Mouse (Mus musculus) c-Kit-negative CD71-positive TER-119-positive erythroid progenitor cells, embryonic 14.5 days (primary cell): ENCODE measurements at regions not wholly inside any gene's neighbourhood (a gene's known extent, or its start where the extent isn't known, plus 50 kb on each side); places are given as distances from the start of the nearest gene placed in this dataset.

Experiments used
- DNase-seq: peaks from one replicate; pipeline ENCODE4 v3.0.0-alpha.2; 2013; ENCODE audit warnings: low read depth, low spot score

- no peak for DNase-seq
Measured at GRCm38 (mm10) chr2:170258367-170258766, 110.5 kb upstream of the Zfp217 start.

- no peak for DNase-seq
Measured at GRCm38 (mm10) chr2:170257671-170258235, 109.8 kb upstream of the Zfp217 start.

- DNase-seq = no peak
Measured at GRCm38 (mm10) chr2:170255997-170256396, 108.1 kb upstream of the Zfp217 start.

GRCm38 (mm10) chr2:170255533-170255932 is 107.6 kb upstream of the Zfp217 start:
- no peak for DNase-seq

GRCm38 (mm10) chr2:170253681-170254440 is 106.0 kb upstream of the Zfp217 start:
- no peak for DNase-seq

GRCm38 (mm10) chr2:170252255-170253034 is 104.5 kb upstream of the Zfp217 start:
- no peak for DNase-seq

DNA sequence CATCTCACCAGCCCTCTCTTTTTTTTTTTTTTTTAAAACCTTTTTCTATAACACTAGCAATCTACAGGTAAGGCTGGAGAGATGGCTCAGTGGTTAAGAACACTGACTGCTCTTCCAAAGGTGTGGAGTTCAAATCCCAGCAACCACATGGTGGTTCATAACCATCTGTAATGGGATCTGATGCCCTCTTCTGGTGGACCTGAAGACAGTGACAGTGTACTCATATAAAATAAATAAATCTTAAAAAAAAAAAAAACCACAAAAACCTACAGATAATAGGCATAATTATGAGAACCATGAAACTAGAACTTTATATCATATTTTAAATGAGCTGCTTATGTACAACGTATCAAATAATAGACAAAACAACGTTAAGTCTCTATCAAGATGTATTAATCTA is 102.8 kb upstream of the Zfp217 start:
- no peak for DNase-seq

DNA sequence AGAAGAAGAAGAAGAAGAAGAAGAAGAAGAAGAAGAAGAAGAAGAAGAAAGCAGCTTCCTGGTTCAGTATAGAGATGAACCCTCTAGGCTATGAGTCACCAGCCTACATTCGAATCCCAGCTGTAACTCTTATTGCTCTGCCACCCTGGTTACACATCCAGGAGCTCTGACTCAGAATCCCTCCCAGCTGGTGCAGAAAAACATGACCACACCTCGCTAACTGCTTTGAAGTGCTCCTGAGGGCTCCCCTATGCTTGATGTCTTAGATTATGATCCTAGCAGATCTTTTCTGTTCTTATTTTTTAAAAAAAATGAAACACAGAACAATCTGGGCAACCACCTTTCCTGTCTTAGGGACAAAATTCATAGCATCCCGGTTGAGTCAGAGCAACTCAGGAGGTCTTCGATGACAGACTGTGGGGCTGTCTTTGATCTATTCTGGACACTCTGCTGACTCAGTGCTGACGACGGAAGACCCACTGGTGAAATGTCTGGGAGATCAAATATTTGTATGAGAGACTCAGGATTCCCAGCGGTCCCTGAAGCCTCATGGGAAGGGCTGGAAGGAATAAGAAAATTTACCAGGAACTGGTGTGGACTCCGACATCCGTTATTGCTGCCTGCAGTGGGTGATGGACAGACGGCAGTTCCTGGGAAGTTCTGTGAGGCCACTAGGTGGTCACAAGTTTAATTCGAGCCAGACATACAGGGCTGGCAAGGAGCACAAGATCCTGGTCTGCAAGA is 100.0 kb upstream of the Zfp217 start:
- no peak for DNase-seq

GRCm38 (mm10) chr2:170245637-170246341 is 97.9 kb upstream of the Zfp217 start:
- no peak for DNase-seq

DNA sequence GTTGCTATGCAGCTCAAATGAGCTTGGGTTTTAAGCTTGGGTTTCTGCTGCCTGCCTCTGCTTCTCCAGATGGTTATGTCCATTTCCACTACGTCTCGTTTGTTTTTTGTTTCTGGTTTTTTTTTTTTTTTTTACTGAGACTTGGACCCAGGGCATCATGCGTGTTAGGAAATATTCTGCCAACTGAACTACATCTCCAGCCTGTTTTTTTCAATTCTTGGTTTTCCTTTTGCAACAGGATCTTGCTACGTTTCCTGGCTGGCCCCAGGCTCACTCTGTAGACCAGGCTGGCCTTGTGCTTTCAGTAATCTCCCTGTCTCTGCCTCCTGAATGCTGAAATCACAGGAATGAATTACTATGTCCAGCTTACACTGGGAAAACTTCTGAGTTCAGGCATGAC is 96.2 kb upstream of the Zfp217 start:
- no peak for DNase-seq

GRCm38 (mm10) chr2:170237959-170238358 is 90.1 kb upstream of the Zfp217 start:
- DNase-seq = no peak

GRCm38 (mm10) chr2:170233426-170233825 is 85.5 kb upstream of the Zfp217 start:
- DNase-seq = no peak

GRCm38 (mm10) chr2:170229461-170230080 is 81.7 kb upstream of the Zfp217 start:
- no peak for DNase-seq

- DNase-seq = no peak
Measured at GRCm38 (mm10) chr2:170228318-170228994, 80.6 kb upstream of the Zfp217 start.

DNA sequence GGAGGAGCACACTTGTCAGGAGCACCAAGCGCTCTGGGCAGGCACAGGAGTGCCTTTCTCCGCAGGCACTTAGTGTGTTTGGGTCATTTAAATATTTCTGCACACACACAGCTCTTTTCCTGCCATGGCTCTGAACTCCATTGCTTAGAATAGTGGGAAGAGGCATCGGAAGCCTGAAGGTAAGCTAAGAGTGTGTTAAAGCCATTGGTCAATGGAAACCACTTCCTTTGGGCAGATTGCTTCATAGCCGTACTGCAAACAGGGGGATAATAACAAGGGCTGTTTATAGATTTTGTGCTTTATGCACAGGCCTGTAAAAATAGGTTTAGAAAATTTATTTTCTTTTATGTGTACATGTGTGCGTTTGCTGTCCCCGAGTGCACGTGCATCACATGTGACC is 76.0 kb upstream of the Zfp217 start:
- DNase-seq = no peak

- no peak for DNase-seq
Measured at GRCm38 (mm10) chr2:170222819-170223218, 74.9 kb upstream of the Zfp217 start.

- DNase-seq = no peak
Measured at GRCm38 (mm10) chr2:170221994-170222535, 74.2 kb upstream of the Zfp217 start.

DNA sequence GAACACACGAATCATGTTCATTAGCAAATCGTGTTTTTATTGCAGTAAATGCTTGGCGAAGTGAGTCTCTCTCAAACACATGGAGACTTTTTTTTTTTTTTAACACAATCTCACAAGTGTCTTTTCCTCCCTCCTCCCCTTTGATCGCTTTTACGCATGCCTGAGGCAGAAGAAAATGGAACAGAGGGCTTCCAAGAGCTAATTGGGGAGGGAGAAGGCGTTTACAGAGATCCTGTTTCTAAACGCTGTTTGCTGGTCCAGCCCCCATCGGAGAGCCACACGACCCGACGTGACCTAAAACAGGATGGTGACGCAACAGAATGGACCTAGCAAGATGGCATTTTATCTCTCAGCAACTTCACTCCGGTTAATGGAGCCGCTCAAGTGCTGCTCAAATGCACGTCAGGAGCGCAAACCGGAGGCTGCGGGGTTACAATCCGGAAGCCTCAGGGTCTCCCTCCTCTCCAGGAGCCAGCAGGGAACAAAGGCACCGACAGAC is 73.0 kb upstream of the Zfp217 start:
- DNase-seq = no peak

GRCm38 (mm10) chr2:170220443-170220842 is 72.5 kb upstream of the Zfp217 start:
- no peak for DNase-seq
